Mouse (Mus musculus) frontal cortex, postnatal 25 days (tissue): ENCODE measurements around the gene Tusc2.

ENCODE experiments used
- DNase-seq, 2 experiments: peaks; one replicate each; pipeline ENCODE4 v3.0.0; 2022; ENCODE audit warnings: low spot score in 2 of 2

Gene Tusc2

GRCm38 (mm10) chr9:107611456-107612190 is 48.6 kb downstream of the Tusc2 start:
- no peak for DNase-seq

- peak; percentile 94 to 99 for DNase-seq
These were observed 49.3 kb downstream of the Tusc2 start for GRCm38 (mm10) chr9:107612191-107612944.

GRCm38 (mm10) chr9:107612945-107613569 is 50.0 kb downstream of the Tusc2 start:
- DNase-seq: no peak

GRCm38 (mm10) chr9:107615035-107615434 is 52.0 kb downstream of the Tusc2 start:
- DNase-seq: no peak
